8 mouse cellular contexts compared by ENCODE assay signal in the genomic region with DNA sequence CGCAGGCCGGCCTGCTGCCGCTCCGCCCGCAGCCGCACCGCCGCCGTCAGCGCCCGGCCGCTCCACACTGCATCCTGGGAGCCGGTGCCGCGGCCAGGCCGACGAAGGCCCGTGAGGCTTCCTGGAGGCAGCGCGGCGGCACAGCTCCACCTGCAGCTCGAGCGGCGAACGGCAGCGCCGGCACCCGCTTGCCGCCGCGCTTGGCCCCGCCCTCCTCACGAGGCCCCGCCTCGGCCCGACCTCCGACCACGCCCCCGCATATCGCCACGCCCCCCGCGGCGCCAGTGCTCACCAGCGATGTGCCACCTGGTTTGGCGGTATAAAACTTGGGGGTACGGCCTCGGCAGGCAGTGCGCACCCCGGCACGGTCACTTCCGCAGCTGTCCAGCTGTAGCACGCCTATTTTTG. TPM values are rescaled to one million over a fixed set of nuclear protein-coding genes. Genes with fewer than 3 reads are reported as not detected.
DNase-seq lines count a peak whose midpoint lies in the region; ATAC-seq lines count a peak whose summit lies in the region.

Zfp746 (minus strand) TSS at position 123 of the 408 bp plus-strand sequence.

- DNase-seq in MN1 (ENCODE audit: low spot score), result peak; percentile 87
- peak; percentile 92 for DNase-seq in cerebellum, adult 9-10 months
- DNase-seq in frontal cortex, adult 2 months (ENCODE audit: extremely low spot score in 1 of 2, low spot score in 1 of 2), result peak; percentile 69 to 95
- DNase-seq in hindbrain, embryonic 11.5 days (ENCODE audit: low spot score), result peak; percentile 93
- peak; percentile 95 to 98 for DNase-seq in layer of hippocampus, postnatal 10 days (ENCODE audit: low spot score in 2 of 2)
- DNase-seq in lung, postnatal 10 days, result peak; percentile 90
- peak; percentile 95 for DNase-seq in ovary, postnatal 36 days (ENCODE audit: low spot score)
- peak; percentile 97 for DNase-seq in thymus, postnatal 25 days

- peaks cover 8% of the 10 kb centered on the region; the same call in 1 of the 2 replicates for H3K36me3 ChIP-seq in hindbrain, embryonic 11.5 days (ENCODE audit: control insufficient read depth, insufficient read depth, low read length)

- H3K9ac ChIP-seq in hindbrain, embryonic 11.5 days (ENCODE audit: low read depth, low read length), result peak within 1 kb of the TSS; percentile 96

- peak within 1 kb of the TSS; percentile 89 for H3K4me3 ChIP-seq in hindbrain, embryonic 11.5 days (ENCODE audit: low read depth, low read length)

- H3K4me1 ChIP-seq in hindbrain, embryonic 11.5 days (replicated peaks; ENCODE audit: control insufficient read depth, insufficient read depth, low read length), result peaks cover 3% of the 10 kb centered on the region; the same call in 1 of the 2 replicates

- H3K27ac ChIP-seq in hindbrain, embryonic 11.5 days (ENCODE audit: low read depth, low read length), result peak within 1 kb of the TSS; percentile 86

- peak within 1 kb of the TSS; percentile 74 for H3K4me2 ChIP-seq in hindbrain, embryonic 11.5 days (replicated peaks; ENCODE audit: low read depth, low read length)

- peak; percentile 95 for ATAC-seq in hindbrain, embryonic 11.5 days (ENCODE audit: low FRiP score)

- no peaks in the 10 kb centered on the region for H3K27me3 ChIP-seq in hindbrain, embryonic 11.5 days (ENCODE audit: control insufficient read depth, insufficient read depth, low read length)

- no peaks in the 10 kb centered on the region for H3K9me3 ChIP-seq in hindbrain, embryonic 11.5 days (ENCODE audit: control insufficient read depth, low read length)

- under 1% methylated on average over 37 of the region's 53 CpGs for WGBS in hindbrain, embryonic 11.5 days

RNA-seq across cellular contexts. Expression of gene Zfp746, which starts in this region (rescaled TPM):
- polyA plus RNA-seq in frontal cortex, adult 2 months (2012; rRNA removed), result 29.6 and 29.9 TPM in 2 replicates
- polyA plus RNA-seq in hindbrain, embryonic 11.5 days (2014; fragmentation: Nextera tagmentation; extraction: Ambion mirVana), result 20.7 and 23.9 TPM in 2 replicates
- total RNA-seq in layer of hippocampus, postnatal 10 days (2021), result 10 to 100 TPM; 27.5 to 29.6 TPM

Comparison
In these comparisons a context has a peak if more than half of its experiments do, and no peak if none do; other contexts are left out.
1. Peak in every context shown above with its lines: DNase-seq, ATAC-seq, H3K4me3 ChIP-seq and H3K27ac ChIP-seq.